Mouse (Mus musculus) cerebellum, postnatal 25 days (tissue): ENCODE data around the gene Thada.

ENCODE experiments used
- DNase-seq, 2 experiments: peaks; one replicate each; pipeline ENCODE4 v3.0.0; 2021; ENCODE audit warnings: mixed read lengths in 2 of 2

Thada gene

DNA sequence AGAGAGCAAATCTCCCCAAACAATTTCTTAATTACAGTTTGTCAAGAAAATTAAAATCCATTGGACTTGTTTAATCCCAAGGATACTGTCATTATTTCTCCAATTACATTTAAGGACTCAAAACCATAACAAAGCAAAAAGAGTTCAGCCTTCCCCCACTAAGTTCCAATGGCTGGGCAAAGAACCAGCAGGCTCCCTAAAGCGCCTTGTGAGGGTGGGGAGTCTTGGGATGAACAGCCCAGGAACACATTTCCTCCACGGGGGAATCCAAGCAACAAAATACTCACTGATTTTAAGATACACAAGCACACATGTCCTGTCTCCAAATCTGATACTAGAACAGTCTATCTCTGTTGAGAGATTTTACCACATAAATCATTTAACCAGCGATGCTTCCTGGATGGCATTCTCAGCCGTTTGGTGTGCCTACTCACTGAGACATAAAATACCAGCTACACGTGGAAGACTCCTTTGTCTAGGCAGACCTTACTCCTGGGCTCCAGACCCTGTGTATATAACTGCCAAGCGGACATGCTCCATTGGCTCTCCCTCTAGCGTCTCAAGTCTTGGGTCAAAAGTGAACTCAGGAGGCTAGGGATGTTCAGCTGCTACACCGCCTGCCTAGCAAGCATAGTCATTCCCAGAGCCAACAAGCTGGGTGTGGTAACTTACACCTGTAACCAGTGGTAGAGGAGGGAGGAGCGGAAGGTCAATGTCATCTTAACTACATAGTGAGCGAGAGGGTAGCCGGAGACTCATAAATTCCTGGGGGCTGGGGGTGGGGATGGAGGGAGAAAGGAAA lies 97.6 kb downstream of the Thada start:
- peak in 1 of 2 experiments; percentile 37 for DNase-seq

DNA sequence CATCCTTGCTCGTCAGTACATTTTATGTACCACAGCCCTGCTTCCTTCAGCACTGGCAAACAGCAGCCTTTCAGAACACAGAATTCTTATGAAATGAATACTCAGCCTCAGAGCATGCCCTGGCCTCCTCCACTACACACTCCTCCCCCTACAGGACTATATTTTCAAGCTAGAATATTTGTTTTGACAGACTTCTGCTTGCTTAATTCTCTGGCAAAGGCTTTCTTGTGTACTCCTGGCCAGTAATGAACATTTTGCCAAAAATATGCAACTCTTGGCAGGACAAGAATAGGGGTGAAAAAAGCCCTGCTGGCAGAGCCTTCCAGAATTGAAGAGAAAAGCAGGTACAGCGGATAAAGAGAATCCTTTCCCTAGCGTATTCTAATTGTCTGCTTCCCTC lies 98.3 kb downstream of the Thada start:
- peak; percentile 56 to 64 for DNase-seq

DNA sequence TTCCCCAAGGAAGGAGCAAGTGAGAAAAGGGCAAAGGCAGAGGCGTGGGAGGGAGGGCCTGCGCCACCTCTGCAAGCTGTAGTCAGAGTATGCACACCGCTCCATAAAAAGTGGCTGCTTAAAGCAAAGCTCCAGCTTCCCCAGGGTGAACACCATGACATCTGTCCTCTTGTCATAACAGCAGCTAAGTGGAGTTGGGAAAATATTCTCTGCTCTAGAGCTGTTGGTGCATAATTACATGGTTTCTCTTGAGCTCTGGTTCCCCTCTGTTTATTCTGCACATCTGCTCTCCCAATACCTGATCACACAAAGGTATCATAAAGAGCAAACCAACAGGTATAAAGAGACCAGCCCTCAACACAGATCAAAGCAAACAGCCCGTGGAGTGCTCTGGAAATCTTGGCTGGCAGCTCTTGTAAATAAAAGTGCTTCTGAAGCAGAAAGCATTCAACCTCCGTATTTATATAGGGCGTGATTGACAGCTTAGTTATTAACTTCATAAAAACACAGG lies 100.2 kb downstream of the Thada start:
- DNase-seq = no peak

DNA sequence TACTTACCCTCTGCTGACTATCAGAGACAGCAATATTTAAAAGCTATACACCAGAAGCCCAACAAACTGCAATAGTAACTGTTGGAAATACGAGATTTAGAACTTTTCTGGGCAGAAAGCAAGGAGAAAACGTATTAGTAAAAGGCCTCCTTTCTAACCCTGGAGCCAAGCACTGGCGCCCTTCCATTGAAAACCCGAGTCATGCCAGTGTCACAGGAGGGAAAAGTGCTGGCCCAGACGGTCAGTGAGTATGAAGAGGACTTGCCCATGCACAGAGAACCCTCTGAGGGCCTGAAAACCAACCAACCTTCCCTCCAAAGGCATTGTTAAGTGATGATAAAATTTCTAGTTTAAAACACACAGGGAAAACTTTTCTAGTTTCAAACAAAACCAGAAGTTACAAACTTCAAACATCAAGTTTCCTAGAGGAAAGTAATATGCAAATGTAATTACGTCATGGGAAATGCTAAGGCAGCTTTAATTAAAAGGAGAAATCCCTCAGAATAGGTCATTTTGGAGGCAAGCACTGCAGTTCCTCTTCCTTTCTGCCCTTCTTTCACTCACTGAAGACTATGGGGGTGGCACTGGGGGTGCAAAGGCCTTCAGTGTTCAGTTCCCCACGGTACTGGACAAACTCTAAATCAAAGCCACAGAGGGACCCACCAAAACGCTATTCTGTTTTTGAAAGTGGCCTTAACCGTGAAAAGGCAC lies 100.8 kb downstream of the Thada start:
- DNase-seq = peak; percentile 72 to 82

DNA sequence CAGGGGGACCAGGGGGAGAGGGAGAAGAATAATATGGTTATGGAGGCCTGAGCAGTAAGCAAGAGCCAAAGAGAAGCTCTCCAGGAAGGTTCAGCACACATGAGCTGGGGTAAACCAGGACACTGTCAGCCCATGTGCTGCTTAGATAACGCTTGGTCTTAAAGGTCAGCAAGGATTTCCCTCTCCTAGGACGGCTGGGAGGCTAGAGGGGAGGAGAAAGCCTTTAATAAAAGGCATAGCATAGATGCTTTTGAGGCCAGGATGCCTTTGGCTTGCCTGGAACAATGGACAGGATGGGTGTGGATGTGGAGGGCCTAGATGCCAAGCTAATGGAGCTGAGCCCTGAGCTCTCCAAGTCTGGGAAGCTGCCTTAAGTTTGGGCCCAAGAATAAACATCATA lies 102.6 kb downstream of the Thada start:
- DNase-seq = no peak

DNA sequence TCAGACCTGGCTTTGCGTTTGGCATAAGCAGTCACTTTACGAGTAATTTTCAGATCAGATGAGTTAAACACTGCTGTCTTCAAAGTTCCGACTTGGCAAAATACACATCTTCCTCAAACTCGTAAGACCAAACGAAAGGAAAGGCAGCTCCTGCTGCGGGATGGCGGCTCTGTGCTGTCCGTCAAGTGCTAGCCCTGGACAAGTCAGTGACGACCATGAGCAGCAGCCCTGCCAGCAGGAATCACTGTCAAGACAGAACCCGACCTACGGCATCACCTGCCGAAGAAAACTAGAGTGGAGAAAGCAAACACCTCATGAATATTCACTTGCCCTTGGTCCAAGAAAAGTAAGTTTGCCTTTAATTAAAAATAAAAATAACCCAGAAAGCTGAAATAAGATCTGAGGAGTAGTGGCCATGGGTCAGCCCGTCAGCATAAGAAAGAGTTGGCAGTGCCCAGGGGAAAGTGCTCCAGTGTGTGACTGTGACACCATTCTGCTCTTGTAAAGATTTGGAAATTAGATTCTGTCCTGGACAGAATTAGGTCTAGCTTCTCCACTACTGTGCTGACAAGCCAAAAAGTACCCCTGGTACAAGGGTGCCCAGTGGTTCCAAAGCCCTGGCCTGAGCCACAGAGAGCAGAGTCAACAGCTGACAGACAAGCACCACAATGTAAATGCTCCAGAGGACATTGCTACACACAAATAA lies 103.3 kb downstream of the Thada start:
- DNase-seq = no peak

DNA sequence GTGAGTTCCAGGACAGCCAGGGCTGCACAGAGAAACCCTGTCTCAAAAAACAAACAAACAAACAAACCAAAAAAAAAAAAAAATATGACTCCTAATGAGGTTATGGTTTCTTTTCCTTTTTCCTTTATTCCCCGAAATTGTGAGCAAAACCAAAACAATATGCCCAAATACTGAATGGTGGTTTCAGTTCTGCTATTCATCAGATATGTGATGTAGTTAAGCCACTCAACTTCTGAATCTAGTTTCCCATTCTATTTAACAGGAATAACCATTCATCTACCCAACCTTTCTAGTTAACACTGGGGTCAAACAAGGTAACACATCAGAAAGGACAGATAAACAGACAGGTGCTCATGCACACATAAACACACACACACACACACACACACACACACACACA lies 105.0 kb downstream of the Thada start:
- no peak for DNase-seq

DNA sequence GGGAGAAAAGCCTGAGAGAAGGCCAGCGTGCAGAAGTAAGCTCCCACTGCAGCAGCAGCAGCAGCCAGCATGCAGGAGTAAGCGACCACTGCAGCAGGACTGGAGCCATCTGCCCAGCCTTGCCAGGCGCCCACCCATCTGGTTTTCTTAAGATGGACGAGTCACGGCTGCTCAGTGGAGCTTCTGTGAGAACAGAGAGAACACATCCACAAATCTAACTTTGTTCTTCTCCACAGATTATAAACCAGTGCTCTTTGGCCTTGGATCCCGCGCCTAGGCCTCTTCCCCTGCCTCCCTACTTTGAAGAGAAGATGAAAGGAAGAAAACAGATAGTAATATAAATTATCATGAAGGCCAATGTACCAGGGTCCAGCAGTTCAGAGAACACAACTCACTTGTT lies 106.2 kb downstream of the Thada start:
- no peak for DNase-seq

DNA sequence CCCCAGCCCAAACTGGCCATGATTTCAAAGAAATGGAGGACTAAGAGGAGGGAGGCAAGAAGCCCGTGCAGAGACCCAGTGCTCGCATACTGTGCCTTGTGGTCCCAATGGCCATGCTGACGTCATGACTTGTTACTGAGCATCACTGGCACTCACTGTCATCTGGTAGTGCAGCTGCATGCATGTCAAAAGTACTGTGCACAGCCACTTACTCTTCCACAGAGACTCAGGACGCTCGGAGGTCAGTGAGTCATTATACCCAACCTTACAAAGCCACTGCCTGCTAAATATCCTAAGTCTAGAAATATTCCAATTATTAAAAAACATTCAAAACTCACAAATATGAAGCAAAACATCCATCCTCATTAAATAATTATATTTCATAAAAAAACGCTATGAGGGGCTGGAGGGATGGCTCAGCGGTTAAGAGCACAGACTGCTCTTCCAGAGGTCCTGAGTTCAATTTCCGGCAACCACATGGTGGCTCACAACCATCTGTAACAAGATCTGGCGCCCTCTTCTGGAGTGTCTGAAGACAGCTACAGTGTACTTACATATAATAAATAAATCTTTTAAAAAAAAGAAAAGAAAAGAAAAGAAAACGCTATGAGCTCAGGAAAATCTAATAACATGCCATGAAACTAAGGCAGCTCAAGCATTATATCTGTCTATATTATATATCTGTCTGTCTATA lies 106.9 kb downstream of the Thada start:
- no peak for DNase-seq

DNA sequence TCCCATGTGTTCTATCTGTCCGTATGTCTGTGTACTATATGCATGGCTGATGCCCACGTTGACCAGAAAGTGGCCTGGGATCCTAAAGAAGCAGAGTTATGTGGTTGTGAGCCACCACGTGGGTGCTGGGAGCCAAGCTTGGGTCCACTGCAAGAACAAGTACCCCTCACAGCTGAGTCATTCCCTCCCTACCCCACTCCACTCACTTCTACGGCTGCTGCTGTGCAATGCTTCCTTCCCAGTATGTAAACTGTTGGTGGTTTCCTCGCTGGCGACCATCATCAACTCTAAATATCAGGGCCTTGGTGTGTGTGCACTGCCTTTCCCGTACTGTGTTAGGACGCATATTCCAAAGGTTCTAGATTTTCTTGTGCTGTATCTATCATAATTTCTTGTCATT lies 108.2 kb downstream of the Thada start:
- no peak for DNase-seq

DNA sequence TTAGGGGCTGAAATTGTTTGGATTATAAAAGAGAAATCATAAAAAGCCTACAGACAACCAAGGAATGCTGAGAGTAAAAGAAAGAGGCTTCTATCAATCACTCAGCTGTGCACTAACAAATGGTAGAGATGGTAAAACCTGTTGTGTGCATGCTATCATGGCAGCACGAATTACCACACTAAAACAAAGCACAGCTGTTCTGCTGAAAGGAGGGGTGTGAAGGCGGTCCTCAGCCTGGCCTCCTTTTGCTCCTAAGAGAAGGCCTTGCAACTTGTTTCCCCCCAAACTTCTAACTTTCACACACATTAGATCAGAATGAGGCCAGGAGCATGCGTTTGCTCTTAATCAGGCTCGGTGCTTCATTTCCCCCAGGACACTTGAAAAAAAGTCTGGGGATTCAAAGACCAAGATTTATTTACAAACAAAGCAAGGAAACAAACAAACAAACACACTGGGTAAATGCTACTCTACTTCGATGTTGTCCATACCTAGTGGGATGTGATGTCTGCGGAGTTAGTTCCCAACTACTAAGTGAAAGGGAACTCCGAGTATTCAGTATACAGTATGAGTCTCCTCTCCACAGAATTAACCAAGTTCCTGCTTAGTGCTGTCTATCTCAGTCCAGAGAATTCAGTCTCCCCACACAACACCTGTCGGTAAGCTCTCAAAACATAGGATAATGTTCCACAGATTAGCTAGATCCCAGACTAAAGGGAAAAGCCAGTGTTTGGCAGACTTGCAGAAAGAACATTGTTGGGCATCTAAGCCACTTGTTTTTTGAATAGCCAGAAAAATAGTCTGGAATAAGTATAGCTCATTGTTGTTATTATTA lies 109.7 kb downstream of the Thada start:
- DNase-seq = no peak

DNA sequence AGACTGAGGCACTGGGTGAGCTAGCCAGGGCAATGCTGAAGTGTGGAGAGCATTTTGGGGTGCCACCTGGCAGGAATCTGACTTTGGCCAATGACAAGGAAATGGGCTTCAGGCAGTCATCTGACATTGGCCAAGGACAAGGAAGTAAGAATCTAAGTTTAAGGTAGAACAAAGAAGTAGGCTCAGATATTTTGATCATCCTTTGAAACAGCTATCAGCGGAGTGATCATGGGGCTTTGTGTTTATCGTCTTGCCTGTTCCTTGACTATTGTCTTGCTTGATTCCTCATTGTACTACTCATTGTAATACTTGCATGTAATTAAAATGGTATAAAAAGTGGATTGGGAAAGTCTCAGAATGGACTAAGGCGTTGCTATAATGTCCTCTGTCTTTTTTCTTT lies 111.0 kb downstream of the Thada start:
- no peak for DNase-seq

DNA sequence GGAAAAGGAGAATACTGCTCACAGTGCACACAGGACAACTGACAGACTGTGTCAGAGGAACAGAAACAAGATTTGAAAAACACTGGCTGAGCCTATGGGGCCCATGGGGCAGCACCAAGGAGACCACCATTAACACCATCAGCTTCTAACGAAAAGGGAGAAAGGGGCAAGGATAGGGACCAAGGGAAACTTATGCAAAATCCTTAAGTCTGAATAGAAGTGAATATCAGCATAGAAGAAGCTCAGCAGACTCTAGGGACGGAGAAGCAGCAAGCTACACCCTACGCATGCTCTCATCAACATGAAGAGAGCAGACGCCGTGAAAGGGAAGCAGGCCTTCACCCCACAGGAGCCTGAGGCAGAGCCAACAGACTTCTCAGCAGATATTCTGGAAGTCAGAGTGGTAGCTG lies 112.1 kb downstream of the Thada start:
- peak; percentile 75 to 82 for DNase-seq

DNA sequence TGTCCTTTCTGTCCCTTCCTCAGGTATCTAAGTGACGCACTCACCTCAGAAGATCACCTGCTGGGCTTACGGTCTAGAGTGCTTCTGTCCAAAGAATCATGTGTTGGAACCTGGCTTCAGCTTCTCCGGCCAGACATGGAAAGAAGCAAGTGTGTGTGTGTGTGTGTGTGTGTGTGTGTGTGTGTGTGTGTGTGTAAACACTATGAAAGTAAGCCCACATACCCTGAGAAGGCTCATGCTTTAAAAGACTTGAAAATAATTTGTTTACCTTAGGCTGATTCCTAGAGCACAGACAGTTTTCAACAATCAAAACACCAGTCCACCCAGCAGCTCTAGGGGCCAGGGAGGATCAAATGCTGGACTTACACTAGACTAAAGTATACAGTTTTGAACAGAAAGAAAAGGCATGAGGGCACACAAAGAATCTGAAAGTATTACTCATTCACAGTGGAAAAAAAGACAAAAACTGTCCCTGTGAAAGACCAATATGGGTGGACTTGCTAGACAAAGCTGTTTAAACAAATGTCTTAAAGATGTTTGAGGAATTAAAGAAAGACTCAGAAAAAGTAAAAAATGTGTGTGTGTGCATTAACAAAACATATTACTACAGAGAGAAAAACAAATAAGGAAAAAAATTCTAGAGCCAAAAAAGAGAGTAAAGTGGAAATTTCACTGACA lies 112.6 kb downstream of the Thada start:
- DNase-seq = no peak

DNA sequence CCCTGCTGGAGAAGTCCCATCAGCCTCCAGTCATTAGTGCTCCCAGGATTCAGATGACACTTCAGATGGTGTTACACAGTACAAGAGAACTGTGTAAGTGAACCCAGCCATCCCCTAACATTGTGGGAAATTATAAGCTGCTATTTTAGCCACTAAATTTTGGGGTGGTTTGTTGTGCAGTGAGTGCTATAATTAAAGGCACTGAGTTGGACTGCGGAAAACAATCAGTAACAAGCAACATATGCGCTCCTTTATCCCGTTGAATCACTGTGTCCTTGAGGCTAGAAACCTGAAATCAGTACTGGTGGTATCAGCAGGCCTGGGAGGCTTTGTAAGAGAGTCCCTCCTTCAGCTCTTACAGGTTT lies 113.2 kb downstream of the Thada start:
- no peak for DNase-seq

DNA sequence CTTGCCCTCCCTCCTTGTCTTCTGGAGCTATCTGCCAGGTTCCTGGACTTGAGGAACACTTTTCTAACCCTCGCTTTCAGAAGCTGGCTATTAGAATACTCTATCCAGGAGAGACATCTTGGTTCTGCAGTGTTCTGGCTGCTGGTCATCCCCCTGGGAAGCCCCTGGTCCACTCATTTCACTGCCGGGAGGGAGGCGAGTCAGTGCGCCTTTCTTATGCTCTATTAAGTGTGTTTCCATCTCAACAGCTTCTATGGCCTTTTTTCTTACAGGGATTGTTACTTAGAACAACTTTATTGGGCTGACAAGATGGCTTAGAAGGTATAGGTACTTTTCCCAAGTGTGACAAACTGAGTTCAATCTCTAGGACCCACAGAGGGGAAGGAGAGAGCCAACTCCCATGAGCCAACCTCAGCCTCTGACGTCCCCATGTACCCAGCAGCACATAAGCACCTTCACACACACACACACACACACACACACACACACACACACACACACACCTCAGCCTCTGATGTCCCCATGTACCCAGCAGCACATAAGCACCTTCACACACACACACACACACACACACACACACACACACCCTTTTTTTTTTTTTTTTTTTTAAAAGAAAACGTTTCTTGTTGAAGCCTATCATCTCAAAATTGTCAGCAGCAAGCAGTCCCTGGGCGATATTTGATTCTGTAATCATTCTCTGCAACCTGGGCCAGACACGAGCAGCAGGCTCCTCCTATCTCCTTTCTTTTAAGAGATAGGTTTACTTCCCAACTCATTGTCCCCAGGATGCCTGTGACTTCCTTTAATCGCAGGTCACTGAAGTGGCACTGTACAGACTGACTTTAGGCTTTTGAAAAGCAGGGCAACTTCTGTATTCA lies 113.9 kb downstream of the Thada start:
- DNase-seq = no peak

DNA sequence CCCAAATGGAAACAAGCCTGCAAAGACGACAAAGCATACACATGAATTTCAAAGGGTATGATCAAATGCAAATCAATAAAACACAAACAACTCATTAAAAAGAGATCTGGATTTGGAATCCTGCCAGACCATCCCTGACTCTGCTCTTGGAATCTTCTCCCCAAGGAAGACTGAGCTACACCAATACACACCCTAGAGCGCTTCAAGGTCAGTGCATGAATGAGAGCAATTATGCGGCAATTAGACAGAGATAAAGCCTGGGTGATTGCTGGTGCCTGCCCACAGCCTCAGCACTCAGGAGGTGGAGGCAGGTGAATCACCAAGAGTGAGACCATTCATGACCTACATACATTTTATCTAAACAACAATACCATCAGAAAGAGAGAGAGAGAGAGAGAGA lies 114.7 kb downstream of the Thada start:
- no peak for DNase-seq

DNA sequence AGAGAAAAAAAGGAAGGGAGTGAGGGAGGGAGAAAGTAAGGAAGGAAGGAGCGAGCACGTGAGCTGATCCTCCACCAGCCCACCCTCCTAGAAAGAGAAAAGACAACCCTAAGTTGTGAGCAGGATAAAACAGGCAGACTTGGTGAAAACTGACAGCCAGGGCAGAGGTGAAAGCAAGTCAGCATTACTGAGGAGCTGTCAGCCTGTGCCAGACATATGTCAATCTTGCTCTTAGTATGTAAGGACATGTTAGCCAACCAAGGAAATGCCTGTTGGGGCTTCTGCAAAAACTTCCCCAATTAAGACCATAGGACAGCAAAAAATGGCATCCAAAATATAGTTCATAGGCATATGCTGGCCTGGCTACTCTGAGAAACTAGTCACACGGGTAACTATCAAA lies 117.1 kb downstream of the Thada start:
- DNase-seq = no peak

DNA sequence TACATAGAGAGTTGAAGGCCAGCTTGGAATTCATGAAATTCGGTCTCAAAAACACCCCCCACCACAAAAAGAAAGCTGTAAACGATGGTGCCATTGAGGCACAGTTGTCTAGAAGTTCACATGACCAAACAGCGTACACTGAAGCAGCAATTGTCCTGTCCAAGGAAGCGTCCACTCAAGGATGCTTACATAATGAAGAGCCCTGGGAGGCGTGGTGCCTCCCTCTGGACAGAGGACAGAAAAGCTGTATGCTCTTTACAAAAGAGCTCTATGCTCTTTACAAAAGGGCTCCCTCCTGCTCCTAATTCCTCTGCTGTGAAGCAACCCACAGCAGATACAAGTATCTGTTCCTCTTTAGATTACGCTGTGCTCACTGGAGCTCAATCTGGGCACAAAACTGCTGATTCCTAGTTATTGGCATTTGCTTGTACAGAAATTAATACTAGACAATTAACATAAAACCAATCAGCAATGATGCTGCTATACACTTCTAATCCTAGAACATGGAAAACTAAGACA lies 123.6 kb downstream of the Thada start:
- no peak for DNase-seq

DNA sequence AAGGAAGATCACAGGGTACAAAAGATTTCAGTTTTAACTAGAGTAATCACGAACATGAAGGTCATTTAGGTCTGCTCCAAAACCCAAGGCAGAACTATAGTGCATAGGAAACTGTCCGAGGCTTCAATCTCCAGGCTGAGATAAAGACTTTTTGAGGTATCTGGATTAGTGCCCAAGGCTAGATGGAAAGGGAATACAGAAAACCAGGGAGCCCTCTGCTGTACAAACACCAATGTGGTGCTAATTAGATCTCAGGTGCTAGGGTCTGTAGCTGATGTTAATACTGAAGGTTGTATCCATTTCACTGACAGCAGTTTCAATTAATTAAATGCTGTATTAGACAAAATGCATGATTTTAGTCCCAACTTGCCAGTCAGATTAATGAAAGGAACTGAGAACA lies 124.3 kb downstream of the Thada start:
- DNase-seq = no peak
